Mouse (Mus musculus) left cerebral cortex, postnatal 4 days (tissue): Measurements from ENCODE around the gene Srsf6. TPM values are rescaled to one million over a fixed set of nuclear protein-coding genes. Genes with fewer than 3 reads are reported as not detected.

Experiments used
- DNase-seq: peaks from one replicate; pipeline ENCODE4 v3.0.0-alpha.2; 2022
- intact Hi-C: fragments of 180-260 bp; cut with DNase I; formaldehyde crosslinking; loops from one replicate; pipeline ENCODE4 v1.15.1; 2025
- total RNA-seq, 2 experiments: library from RNA; stranded (reverse); gene quantifications; 2 replicates each; pipeline ENCODE4 v1.2.3; 2021

Gene Srsf6
- total RNA-seq, 2 experiments from 2014 or later = 154 to 158 TPM

- peak; percentile 64 for DNase-seq
- intact Hi-C loops = loop anchor here (10.0 kb wide), 1 partner anchor 473 kb away; no protein-coding TSS in a partner anchor
Measured at GRCm38 (mm10) chr2:162931674-162932650, 634 bp downstream of the Srsf6 start.

- intact Hi-C loops = loop anchor here (10.0 kb wide), 1 partner anchor 472 kb away; no protein-coding TSS in a partner anchor
Measured at GRCm38 (mm10) chr2:162932706-162933105, 1.4 kb downstream of the Srsf6 start.

DNA sequence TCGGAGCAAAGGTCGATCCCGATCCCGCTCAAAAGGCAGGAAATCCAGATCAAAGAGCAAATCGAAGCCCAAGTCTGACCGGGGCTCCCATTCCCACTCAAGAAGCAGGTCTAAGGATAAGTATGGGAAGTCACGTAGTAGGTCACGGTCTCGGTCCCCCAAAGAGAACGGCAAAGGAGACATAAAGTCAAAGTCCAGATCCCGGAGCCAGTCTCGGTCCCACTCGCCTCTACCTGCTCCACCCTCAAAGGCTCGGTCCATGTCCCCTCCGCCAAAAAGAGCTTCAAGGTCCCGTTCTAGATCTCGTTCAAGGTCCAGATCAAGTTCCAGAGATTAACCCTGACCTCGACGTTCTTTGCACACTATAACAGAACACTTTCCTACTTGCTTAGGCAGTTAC lies 3.1 kb downstream of the Srsf6 start:
- no peak for DNase-seq
- intact Hi-C loops = loop anchor here (10.0 kb wide), 1 partner anchor 470 kb away; no protein-coding TSS in a partner anchor

More at GRCm38 (mm10) chr2:162932706-162933105, 1.4 kb downstream of the Srsf6 start:
- no peak for DNase-seq

DNA sequence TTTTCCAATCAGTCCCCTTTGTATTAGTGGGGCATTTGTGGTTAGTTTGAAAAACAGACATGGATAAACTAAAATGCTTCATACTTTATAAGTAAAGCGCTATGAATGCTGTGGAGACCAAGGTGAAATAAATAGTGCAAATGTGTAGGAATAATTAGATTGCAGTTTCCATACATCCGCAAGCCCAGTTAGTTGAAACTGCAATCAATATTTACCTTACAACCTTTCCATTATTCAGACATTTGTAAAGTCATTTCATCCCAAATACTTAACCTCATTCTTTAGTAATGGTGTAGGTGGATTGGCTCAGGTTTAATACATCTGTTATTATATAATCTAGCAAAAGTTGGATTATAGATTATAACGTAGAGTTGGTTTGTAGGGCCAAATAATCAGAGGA lies 4.4 kb downstream of the Srsf6 start:
- no peak for DNase-seq
- intact Hi-C loops = loop anchor here (10.0 kb wide), 1 partner anchor 469 kb away; no protein-coding TSS in a partner anchor

- DNase-seq = no peak
- intact Hi-C loops = loop anchor here (10.0 kb wide), 1 partner anchor 465 kb away; no protein-coding TSS in a partner anchor
Measured at GRCm38 (mm10) chr2:162939562-162939961, 8.2 kb downstream of the Srsf6 start.

DNA sequence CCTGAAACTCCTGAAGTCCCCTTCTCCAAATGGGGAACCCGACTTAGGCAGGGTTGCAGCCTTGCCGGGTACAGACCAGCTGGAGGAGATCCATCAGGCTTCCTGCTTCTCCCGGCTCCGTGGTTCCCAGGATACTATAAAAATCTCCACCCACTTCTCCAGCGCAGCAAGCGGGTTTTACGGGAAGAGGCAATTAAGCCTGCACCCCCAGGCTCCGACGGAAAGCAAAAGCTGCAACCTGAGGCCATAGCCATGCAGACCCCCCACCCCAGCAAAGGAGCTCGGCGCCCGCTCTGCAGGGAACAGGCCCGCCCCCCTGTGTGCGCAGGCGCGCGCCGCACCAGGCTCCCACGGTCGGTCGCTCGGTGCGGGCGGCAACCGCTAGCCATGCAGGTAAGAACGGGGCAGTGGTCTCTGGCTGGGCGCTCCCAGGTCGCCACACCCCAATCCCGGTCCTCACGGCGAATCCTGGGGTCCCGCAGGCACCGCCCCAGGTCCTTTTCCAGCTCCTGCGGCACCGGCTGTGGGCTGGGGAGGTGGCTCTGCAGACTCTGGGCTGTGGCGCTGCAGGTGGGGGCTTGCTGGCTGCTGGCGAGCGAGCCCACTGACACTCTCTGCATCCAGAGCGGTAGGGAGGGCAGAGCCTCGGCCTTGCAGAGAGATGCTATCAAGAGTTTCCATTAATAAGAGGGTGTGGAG lies 12.0 kb downstream of the Srsf6 start, which contains the start of gene L3mbtl1:
TSS of gene L3mbtl1 (plus strand) at position 325 of the 699 bp plus-strand sequence.
- DNase-seq = peak; percentile 34
- intact Hi-C loops = no loop called here

DNA sequence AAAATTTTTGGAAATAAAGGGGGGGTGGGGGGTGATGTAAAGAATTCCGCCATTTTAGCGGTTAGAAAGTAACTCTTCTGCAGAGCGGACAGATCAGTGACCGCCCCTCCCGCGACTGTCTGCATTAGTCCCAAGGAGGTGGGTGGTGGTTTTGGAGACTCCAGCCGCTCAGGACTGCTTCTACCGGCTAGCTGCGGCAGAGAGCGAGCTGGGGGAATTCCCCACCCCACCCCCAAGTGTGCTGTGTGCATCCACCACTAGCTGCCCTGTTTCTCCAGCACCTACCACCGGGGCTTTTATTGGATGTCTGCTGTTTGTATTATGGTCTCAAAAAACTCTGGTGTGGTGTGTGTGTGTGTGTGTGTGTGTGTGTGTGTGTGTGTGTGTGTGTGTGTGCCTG lies 12.6 kb downstream of the Srsf6 start:
- intact Hi-C loops = no loop called here
- DNase-seq = no peak

DNA sequence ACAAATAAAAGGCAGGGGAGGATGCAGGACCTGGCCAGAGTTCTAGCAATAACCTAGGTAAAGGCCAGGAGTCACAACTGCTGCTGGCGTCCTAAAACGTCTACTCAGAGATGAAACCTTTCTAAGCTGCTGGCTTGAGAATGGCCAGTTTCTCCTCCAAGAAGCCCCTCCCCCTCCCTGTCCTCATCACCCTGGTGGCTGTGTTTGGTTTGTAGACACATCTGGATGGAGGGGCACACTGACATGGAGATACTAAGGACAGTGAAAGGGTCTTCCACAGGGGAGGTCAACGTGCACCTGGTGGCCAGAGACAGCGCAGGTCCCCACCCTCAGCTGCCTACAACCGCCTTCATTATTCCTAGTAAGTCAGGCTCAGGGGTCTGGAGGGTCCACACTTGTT lies 15.6 kb downstream of the Srsf6 start:
- intact Hi-C loops = no loop called here
- no peak for DNase-seq

- DNase-seq = peak; percentile 38
- intact Hi-C loops = no loop called here
Measured at GRCm38 (mm10) chr2:162947736-162948135, 16.4 kb downstream of the Srsf6 start.

- no peak for DNase-seq
- intact Hi-C loops = no loop called here
Measured at GRCm38 (mm10) chr2:162948221-162948620, 16.9 kb downstream of the Srsf6 start.

DNA sequence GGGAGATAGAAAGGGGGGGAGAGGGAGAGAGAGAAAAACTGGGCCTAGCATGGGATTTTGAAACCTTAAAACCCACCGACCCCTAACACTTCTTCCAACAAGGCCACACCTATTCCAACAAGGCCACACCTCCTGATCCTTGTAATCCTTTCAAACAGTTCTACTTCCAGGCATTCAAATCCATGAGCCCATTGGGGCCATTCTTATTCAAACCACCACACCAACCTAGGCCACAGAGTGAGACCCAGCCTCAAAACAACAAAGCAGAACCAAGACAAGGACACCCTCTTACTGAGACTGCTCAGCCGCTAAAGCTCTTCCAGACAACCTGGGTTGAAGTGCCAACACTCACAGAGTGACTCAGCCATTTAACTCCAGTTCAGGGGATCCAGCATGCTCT lies 19.4 kb downstream of the Srsf6 start:
- intact Hi-C loops = no loop called here
- no peak for DNase-seq

DNA sequence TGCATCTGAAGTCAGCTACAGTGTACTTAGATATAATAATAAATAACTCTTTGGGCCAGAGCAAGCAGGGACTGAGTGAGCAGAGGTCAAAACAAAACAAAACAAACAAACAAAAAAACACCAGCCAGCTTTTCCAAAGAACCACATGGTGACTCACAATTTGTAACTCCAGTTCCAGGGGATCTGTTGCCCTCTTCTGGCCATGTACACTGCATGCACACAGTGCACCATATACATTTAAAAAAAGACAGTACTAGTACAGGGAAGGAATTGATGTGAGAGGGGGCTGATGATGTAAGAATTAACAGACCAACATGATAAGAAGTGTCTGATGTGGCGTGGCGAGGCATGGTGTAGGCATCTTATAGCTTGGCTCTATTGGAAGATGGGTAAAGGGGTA lies 25.5 kb downstream of the Srsf6 start:
- intact Hi-C loops = no loop called here

GRCm38 (mm10) chr2:162961321-162961720 lies 30.0 kb downstream of the Srsf6 start:
- DNase-seq = no peak
- intact Hi-C loops = no loop called here

More for the DNA sequence above, 25.5 kb downstream of the Srsf6 start:
- DNase-seq = no peak

DNA sequence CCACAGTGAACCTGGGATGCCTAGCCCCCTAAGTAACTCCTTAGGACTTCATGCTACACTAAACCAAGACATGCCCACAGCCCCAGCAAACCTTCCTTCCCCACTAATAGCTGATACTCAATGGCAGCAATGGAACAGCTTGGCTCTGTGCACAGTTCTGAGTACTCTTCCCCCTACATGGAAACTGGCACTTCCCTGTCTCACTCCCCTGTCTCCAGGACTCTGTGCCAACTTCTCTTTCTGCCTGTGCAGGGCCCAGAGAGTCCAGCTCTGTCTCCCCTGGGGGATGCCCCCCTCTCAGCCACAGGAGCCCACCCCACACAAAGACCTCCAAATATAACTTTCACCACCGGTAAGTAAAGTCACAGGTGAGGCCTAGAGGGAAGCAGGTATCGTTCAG lies 35.4 kb downstream of the Srsf6 start:
- intact Hi-C loops = no loop called here

GRCm38 (mm10) chr2:162968357-162968756 lies 37.0 kb downstream of the Srsf6 start:
- intact Hi-C loops = no loop called here
- peak; percentile 42 for DNase-seq

More for the DNA sequence above, 35.4 kb downstream of the Srsf6 start:
- DNase-seq = no peak

DNA sequence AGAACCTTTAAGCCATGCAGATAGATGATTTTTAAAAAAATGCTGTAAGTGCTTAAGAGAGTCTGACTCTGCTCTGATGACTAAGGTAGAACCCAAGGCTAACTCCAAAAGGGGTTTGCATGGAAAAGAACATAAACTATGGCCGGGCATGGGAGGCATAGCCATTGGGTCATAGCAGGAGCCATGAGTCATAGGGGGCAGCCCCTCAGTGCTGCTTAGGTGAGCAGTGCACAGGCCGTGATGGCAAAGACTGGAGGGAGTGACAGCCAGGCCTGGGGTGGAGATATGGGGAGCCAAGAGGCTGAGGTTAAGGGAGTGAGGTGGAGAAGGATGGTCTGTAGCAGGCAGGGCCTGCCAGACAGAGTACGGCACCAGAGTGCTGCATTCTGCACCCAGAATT lies 37.8 kb downstream of the Srsf6 start:
- intact Hi-C loops = no loop called here
- no peak for DNase-seq

- intact Hi-C loops = no loop called here
- no peak for DNase-seq
Measured at GRCm38 (mm10) chr2:162970896-162971295, 39.6 kb downstream of the Srsf6 start.

- intact Hi-C loops = no loop called here
- DNase-seq = no peak
Measured at GRCm38 (mm10) chr2:162972752-162973151, 41.4 kb downstream of the Srsf6 start.

- intact Hi-C loops = no loop called here
- DNase-seq = no peak
Measured at GRCm38 (mm10) chr2:162973206-162973605, 41.9 kb downstream of the Srsf6 start.

DNA sequence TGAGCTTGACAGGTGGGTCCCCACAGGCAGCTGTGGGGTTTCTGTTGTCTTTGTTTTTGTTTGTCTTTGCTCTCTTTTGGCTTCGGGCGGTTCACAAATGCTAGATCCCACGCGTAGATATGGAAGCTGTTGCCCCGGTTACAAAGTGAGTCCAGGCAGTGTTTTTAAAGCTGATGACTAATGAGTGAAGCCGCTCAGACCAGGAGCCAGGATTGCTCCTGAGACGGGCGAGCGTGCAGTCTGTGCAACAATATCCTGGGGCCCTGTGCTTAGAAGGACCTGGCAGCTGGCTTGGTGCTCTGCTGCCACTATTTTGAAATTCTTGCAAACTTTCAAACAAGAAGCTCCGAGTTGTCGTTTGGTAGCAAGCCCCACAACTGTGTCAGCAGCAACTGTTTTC lies 42.3 kb downstream of the Srsf6 start:
- no peak for DNase-seq
- intact Hi-C loops = no loop called here

- intact Hi-C loops = no loop called here
- DNase-seq = peak; percentile 56
Measured at GRCm38 (mm10) chr2:162975157-162975775, 43.9 kb downstream of the Srsf6 start.
